Mouse (Mus musculus): ENCODE data around the gene Cecr2. TPM values are rescaled to one million over a fixed set of nuclear protein-coding genes. Genes with fewer than 3 reads are reported as not detected.

Cecr2 gene
- polyA plus RNA-seq, 1 experiment = 49.8 TPM

- H3K27ac ChIP-seq (ENCODE audit: control insufficient read depth, insufficient read depth, low read depth, low read length, poor library complexity) = no peak overlapping the region
- H3K4me3 ChIP-seq (replicated peaks; ENCODE audit: control insufficient read depth, low read depth, low read length) = no peak overlapping the region
- TF ChIP-seq POLR2A (IDR thresholded peaks at IDR 0.05; ENCODE audit: borderline replicate concordance, control insufficient read depth, low read depth, low read length) = no peak
- TF ChIP-seq CTCF (IDR thresholded peaks at IDR 0.05; ENCODE audit: control insufficient read depth, insufficient read depth, low read length) = no peak
- no peaks in the 10 kb centered on the region for H3K4me1 ChIP-seq (ENCODE audit: control insufficient read depth, insufficient read depth, low read length)
- WGBS = 72% methylated on average over 3 of the region's 3 CpGs
These were observed 10.5 kb upstream of the Cecr2 start for GRCm38 (mm10) chr6:120655702-120656101.

- WGBS = 79% methylated on average over 7 of the region's 7 CpGs
- Histone ChIP-seq H3K27ac (ENCODE audit: control insufficient read depth, insufficient read depth, low read depth, low read length, poor library complexity) (no peak overlapping the region), H3K4me1 (ENCODE audit: control insufficient read depth, insufficient read depth, low read length) (no peaks in the 10 kb centered on the region), H3K4me3 (replicated peaks; ENCODE audit: control insufficient read depth, low read depth, low read length) (no peak overlapping the region)
- TF ChIP-seq CTCF (IDR thresholded peaks at IDR 0.05; ENCODE audit: control insufficient read depth, insufficient read depth, low read length) (no peak), POLR2A (IDR thresholded peaks at IDR 0.05; ENCODE audit: borderline replicate concordance, control insufficient read depth, low read depth, low read length) (no peak)
These were observed 7.3 kb upstream of the Cecr2 start for GRCm38 (mm10) chr6:120658848-120659247.

GRCm38 (mm10) chr6:120665415-120665815, 754 bp upstream of the Cecr2 start:
- Histone ChIP-seq H3K4me1 (ENCODE audit: control insufficient read depth, insufficient read depth, low read length) (no peaks in the 10 kb centered on the region), H3K27ac (ENCODE audit: control insufficient read depth, insufficient read depth, low read depth, low read length, poor library complexity) (peak overlapping the region; percentile 32), H3K4me3 (replicated peaks; ENCODE audit: control insufficient read depth, low read depth, low read length) (peak overlapping the region; percentile 47)
- TF ChIP-seq POLR2A (IDR thresholded peaks at IDR 0.05; ENCODE audit: borderline replicate concordance, control insufficient read depth, low read depth, low read length) (0 out of 2 replicates have a peak, but pooled peaks have one; percentile 9), CTCF (IDR thresholded peaks at IDR 0.05; ENCODE audit: control insufficient read depth, insufficient read depth, low read length) (no peak)
- WGBS = under 1% methylated on average over 21 of the region's 21 CpGs

GRCm38 (mm10) chr6:120666761-120667421, 722 bp downstream of the Cecr2 start:
- WGBS = under 1% methylated on average over 87 of the region's 87 CpGs
- TF ChIP-seq CTCF (IDR thresholded peaks at IDR 0.05; ENCODE audit: control insufficient read depth, insufficient read depth, low read length) (no peak), POLR2A (IDR thresholded peaks at IDR 0.05; ENCODE audit: borderline replicate concordance, control insufficient read depth, low read depth, low read length) (no peak)
- Histone ChIP-seq H3K4me1 (ENCODE audit: control insufficient read depth, insufficient read depth, low read length) (no peaks in the 10 kb centered on the region), H3K27ac (ENCODE audit: control insufficient read depth, insufficient read depth, low read depth, low read length, poor library complexity) (peak overlapping the region; percentile 95), H3K4me3 (replicated peaks; ENCODE audit: control insufficient read depth, low read depth, low read length) (peak overlapping the region; percentile 68)

- Histone ChIP-seq H3K4me1 (ENCODE audit: control insufficient read depth, insufficient read depth, low read length) (no peaks in the 10 kb centered on the region), H3K27ac (ENCODE audit: control insufficient read depth, insufficient read depth, low read depth, low read length, poor library complexity) (peak overlapping the region; percentile 95)
These were observed 1.2 kb downstream of the Cecr2 start for GRCm38 (mm10) chr6:120667422-120667781.

GRCm38 (mm10) chr6:120667911-120668310, 1.7 kb downstream of the Cecr2 start:
- TF ChIP-seq POLR2A (IDR thresholded peaks at IDR 0.05; ENCODE audit: borderline replicate concordance, control insufficient read depth, low read depth, low read length) (no peak), CTCF (IDR thresholded peaks at IDR 0.05; ENCODE audit: control insufficient read depth, insufficient read depth, low read length) (no peak)
- Histone ChIP-seq H3K4me1 (ENCODE audit: control insufficient read depth, insufficient read depth, low read length) (no peaks in the 10 kb centered on the region), H3K4me3 (replicated peaks; ENCODE audit: control insufficient read depth, low read depth, low read length) (no peak overlapping the region), H3K27ac (ENCODE audit: control insufficient read depth, insufficient read depth, low read depth, low read length, poor library complexity) (no peak overlapping the region)
- WGBS = 26% methylated on average over 7 of the region's 7 CpGs

More at GRCm38 (mm10) chr6:120667422-120667781, 1.2 kb downstream of the Cecr2 start:
- TF ChIP-seq CTCF (IDR thresholded peaks at IDR 0.05; ENCODE audit: control insufficient read depth, insufficient read depth, low read length) (no peak), POLR2A (IDR thresholded peaks at IDR 0.05; ENCODE audit: borderline replicate concordance, control insufficient read depth, low read depth, low read length) (no peak)
- peak overlapping the region; percentile 68 for H3K4me3 ChIP-seq (replicated peaks; ENCODE audit: control insufficient read depth, low read depth, low read length)
- 1% methylated on average over 7 of the region's 7 CpGs for WGBS

GRCm38 (mm10) chr6:120674121-120674520, 8.0 kb downstream of the Cecr2 start:
- TF ChIP-seq POLR2A (IDR thresholded peaks at IDR 0.05; ENCODE audit: borderline replicate concordance, control insufficient read depth, low read depth, low read length) = no peak
- TF ChIP-seq CTCF (IDR thresholded peaks at IDR 0.05; ENCODE audit: control insufficient read depth, insufficient read depth, low read length) = peak; percentile 60; the same call in 1 of the 2 replicates
- Histone ChIP-seq H3K4me1 (ENCODE audit: control insufficient read depth, insufficient read depth, low read length) (no peaks in the 10 kb centered on the region), H3K4me3 (replicated peaks; ENCODE audit: control insufficient read depth, low read depth, low read length) (no peak overlapping the region), H3K27ac (ENCODE audit: control insufficient read depth, insufficient read depth, low read depth, low read length, poor library complexity) (no peak overlapping the region)
- 25% methylated on average over 5 of the region's 5 CpGs for WGBS

GRCm38 (mm10) chr6:120674881-120675280, 8.7 kb downstream of the Cecr2 start:
- H3K4me1 ChIP-seq (ENCODE audit: control insufficient read depth, insufficient read depth, low read length) = no peaks in the 10 kb centered on the region
- 71% methylated on average over 4 of the region's 4 CpGs for WGBS
- no peak overlapping the region for H3K4me3 ChIP-seq (replicated peaks; ENCODE audit: control insufficient read depth, low read depth, low read length)
- H3K27ac ChIP-seq (ENCODE audit: control insufficient read depth, insufficient read depth, low read depth, low read length, poor library complexity) = no peak overlapping the region
- TF ChIP-seq POLR2A (IDR thresholded peaks at IDR 0.05; ENCODE audit: borderline replicate concordance, control insufficient read depth, low read depth, low read length) (no peak), CTCF (IDR thresholded peaks at IDR 0.05; ENCODE audit: control insufficient read depth, insufficient read depth, low read length) (peak; percentile 45; the same call in 1 of the 2 replicates)
